Mouse (Mus musculus): ENCODE results near the gene Stra6l.

DNA sequence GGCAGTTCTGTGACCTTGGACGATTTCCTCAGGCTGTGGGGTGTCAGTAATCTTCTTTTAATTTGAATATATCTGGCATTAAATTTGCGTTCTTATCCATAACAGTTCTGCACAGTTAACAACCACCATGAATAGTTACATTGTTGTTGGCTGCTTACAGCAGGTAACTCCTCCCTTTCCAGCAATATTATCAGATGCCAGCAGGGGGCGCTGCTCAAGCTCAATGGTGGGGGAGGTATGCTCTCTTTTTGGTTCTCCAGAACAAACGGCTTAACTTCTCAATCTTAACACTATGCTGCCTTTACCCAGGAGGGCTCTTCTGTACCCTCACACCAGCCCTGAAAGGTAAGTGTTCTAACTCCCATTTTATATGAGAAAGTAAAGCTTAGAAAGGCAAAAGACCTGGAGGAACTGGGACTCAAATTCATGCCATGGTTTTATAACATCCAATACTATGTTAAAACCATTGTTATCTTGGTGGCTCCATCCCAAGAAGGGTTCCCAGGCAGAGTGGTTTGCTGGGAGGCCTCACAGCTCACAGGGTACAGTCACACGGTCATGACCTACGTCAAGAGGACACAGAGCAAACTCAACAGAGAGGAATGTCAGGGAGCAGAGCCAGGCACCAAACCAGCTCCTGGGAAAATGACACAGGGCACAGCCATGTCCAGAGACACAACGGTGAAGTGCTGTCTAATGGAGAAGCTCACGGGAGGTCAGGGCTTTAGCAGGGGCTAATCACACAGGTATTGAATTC is 28.2 kb upstream of the Stra6l start:
- TF ChIP-seq CTCF (IDR thresholded peaks at IDR 0.05) = peak; percentile 81
- TF ChIP-seq POLR2A (IDR thresholded peaks at IDR 0.05; ENCODE audit: insufficient read depth, low read depth, low read length) = no peak

Measured in heart, adult 2 months (tissue).